Mouse (Mus musculus) kidney, adult 2 months (tissue): ENCODE results near the gene Slc35g3.

Experiments
- CTCF ChIP-seq: fragments of 200-500 bp; conservative IDR thresholded peaks from 2 replicates; pipeline ENCODE4 v1.5.1; 2011; ENCODE audit warnings: low read depth, mild to moderate bottlenecking, control low read depth, low read length, moderate library complexity, mixed read lengths; ENCODE audit not compliant: insufficient read depth, insufficient read length
- POLR2A ChIP-seq: fragments of 200-500 bp; IDR thresholded peaks from one replicate; pipeline ENCODE4 v1.6.1; 2011; ENCODE audit warnings: low read depth, low read length, control low read depth

DNA sequence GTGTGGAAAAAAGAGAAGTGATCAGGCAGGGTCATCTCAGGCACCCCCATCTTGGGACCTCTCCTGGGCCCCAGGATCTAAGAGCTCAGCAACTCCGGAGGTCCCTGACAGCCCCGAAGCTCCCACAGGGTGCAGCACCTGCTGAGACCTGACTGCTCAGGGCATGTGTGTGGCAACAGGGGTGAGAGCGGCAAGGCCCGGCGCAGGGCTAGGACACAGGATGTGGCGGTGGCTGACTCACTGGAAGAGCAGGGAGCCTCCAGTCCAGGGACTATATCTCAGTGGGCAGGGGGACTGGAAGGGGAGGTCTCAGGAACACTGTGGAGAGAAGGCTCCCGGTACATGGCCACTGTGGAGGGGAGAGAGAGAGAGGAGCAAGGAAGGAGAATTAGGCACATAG, 36.2 kb upstream of the Slc35g3 start:
- TF ChIP-seq POLR2A (no peak), CTCF (no peak)
